Mouse (Mus musculus) CH12.LX (cell line): ENCODE results near the gene Gba2. TPM values are rescaled to one million over a fixed set of nuclear protein-coding genes. Genes with fewer than 3 reads are reported as not detected.
A peak's percentile ranks its signal among the peaks of the same experiment; 100 is the strongest.

Experiments used
- DNase-seq: peaks from one replicate; pipeline ENCODE4 v3.0.0-alpha.2; 2013; ENCODE audit errors: extremely low read depth
- H3K27ac ChIP-seq: 2 replicates; pipeline ENCODE4 v1.5.1; 2012; ENCODE audit warnings: low read depth, mild to moderate bottlenecking, control low read depth, moderate library complexity; ENCODE audit not compliant: insufficient read depth
- H3K27me3 ChIP-seq: replicated peaks from 2 replicates; pipeline ENCODE3; 2012; ENCODE audit warnings: inconsistent platforms
- H3K36me3 ChIP-seq, 2 experiments: replicated peaks in 1 of 2; 2 replicates each; pipeline versions ENCODE3 to v1.6.1; 2012; ENCODE audit warnings: inconsistent platforms in 1 of 2, low read length in 1 of 2, mild to moderate bottlenecking in 1 of 2, mixed read lengths in 1 of 2, moderate library complexity in 1 of 2; ENCODE audit not compliant: control insufficient read depth in 1 of 2, insufficient read depth in 1 of 2
- H3K4me1 ChIP-seq, 2 experiments: 2 replicates each; pipeline ENCODE4 v1.6.1; 2012; ENCODE audit warnings: inconsistent platforms in 1 of 2, moderate library complexity in 1 of 2; ENCODE audit not compliant: insufficient read depth in 2 of 2, control insufficient read depth in 1 of 2
- H3K4me2 ChIP-seq: 2 replicates; pipeline ENCODE4 v1.6.1; 2012; ENCODE audit warnings: low read depth, mild to moderate bottlenecking, control low read depth; ENCODE audit not compliant: poor library complexity, insufficient read depth, severe bottlenecking
- H3K4me3 ChIP-seq, 3 experiments: fragments of 150-350 bp in 1 of 3; sonication (generic) in 1 of 3; replicated peaks in 1 of 3; 2 replicates each; pipeline versions ENCODE3 to v1.5.1; 2011 to 2012; ENCODE audit warnings: low read depth in 2 of 3, low read length in 2 of 3, mild to moderate bottlenecking in 2 of 3, moderate library complexity in 2 of 3, control low read depth in 1 of 3, improper control_type of control experiment in 1 of 3, inconsistent platforms in 1 of 3, mixed read lengths in 1 of 3; ENCODE audit not compliant: poor library complexity in 1 of 3
- H3K79me2 ChIP-seq: replicated peaks from 2 replicates; pipeline ENCODE4 v1.6.1; 2012; ENCODE audit warnings: mild to moderate bottlenecking, moderate library complexity; ENCODE audit not compliant: control insufficient read depth, poor library complexity, insufficient read depth, severe bottlenecking; ENCODE audit errors: extremely low read depth
- H3K9ac ChIP-seq: 2 replicates; pipeline ENCODE4 v1.6.1; 2012; ENCODE audit warnings: low read depth, mild to moderate bottlenecking, control low read depth, moderate library complexity; ENCODE audit not compliant: insufficient read depth
- H3K9me3 ChIP-seq: replicated peaks from 2 replicates; pipeline ENCODE3; 2012; ENCODE audit warnings: low read length, inconsistent platforms, mixed read lengths
- BHLHE40 ChIP-seq: IDR thresholded peaks from 2 replicates; pipeline ENCODE4 v1.6.1; 2011; ENCODE audit warnings: mild to moderate bottlenecking, low read depth, low read length, improper control_type of control experiment
- CHD1 ChIP-seq: IDR thresholded peaks from 2 replicates; pipeline ENCODE4 v1.6.1; 2012; ENCODE audit warnings: low read depth, low read length, improper control_type of control experiment, inconsistent platforms
- CHD2 ChIP-seq: IDR thresholded peaks from 2 replicates; pipeline ENCODE4 v1.6.1; 2011; ENCODE audit warnings: low read length, improper control_type of control experiment
- CTCF ChIP-seq, 2 experiments: IDR thresholded peaks in 1 of 2; conservative IDR thresholded peaks in 1 of 2; 2 replicates each; pipeline ENCODE4 v1.5.1; 2011 to 2012; ENCODE audit warnings: low read depth in 2 of 2, low read length in 2 of 2, improper control_type of control experiment in 1 of 2, inconsistent platforms in 1 of 2, mild to moderate bottlenecking in 1 of 2, moderate library complexity in 1 of 2
- E2F4 ChIP-seq: IDR thresholded peaks from 2 replicates; pipeline ENCODE4 v1.6.1; 2011; ENCODE audit warnings: low read depth, low read length, improper control_type of control experiment; ENCODE audit not compliant: insufficient replicate concordance
- ELF1 ChIP-seq: IDR thresholded peaks from 2 replicates; pipeline ENCODE4 v1.6.1; 2014; ENCODE audit warnings: low read depth, mild to moderate bottlenecking, inconsistent platforms, low read length, improper control_type of control experiment
- EP300 ChIP-seq: IDR thresholded peaks from 2 replicates; pipeline ENCODE4 v1.6.1; 2011; ENCODE audit warnings: low read length, improper control_type of control experiment
- ETS1 ChIP-seq: conservative IDR thresholded peaks from 2 replicates; pipeline ENCODE4 v1.6.1; 2012; ENCODE audit warnings: low read depth, mild to moderate bottlenecking, inconsistent platforms, low read length, improper control_type of control experiment, moderate library complexity
- GABPA ChIP-seq: IDR thresholded peaks from 2 replicates; pipeline ENCODE4 v1.6.1; 2012; ENCODE audit warnings: low read depth, low read length, improper control_type of control experiment, inconsistent platforms; ENCODE audit not compliant: insufficient replicate concordance
- HCFC1 ChIP-seq: IDR thresholded peaks from 2 replicates; pipeline ENCODE4 v1.6.1; 2012; ENCODE audit warnings: low read depth, mild to moderate bottlenecking, inconsistent platforms, low read length, improper control_type of control experiment
- IRF4 ChIP-seq: IDR thresholded peaks from 2 replicates; pipeline ENCODE4 v1.6.1; 2014; ENCODE audit warnings: low read depth, mild to moderate bottlenecking, inconsistent platforms, low read length, improper control_type of control experiment
- JUND ChIP-seq: conservative IDR thresholded peaks from 2 replicates; pipeline ENCODE4 v1.6.1; 2011; ENCODE audit warnings: low read depth, low read length, improper control_type of control experiment
- KAT2A ChIP-seq: IDR thresholded peaks from 2 replicates; pipeline ENCODE4 v1.6.1; 2012; ENCODE audit warnings: low read length, improper control_type of control experiment, inconsistent platforms; ENCODE audit not compliant: insufficient replicate concordance
- MAX ChIP-seq: IDR thresholded peaks from 2 replicates; pipeline ENCODE4 v1.6.1; 2011; ENCODE audit warnings: low read length, improper control_type of control experiment
- MEF2A ChIP-seq: IDR thresholded peaks from 2 replicates; pipeline ENCODE4 v1.6.1; 2014; ENCODE audit warnings: low read depth, mild to moderate bottlenecking, inconsistent platforms, low read length, improper control_type of control experiment, borderline replicate concordance
- MXI1 ChIP-seq: IDR thresholded peaks from 2 replicates; pipeline ENCODE4 v1.6.1; 2011; ENCODE audit warnings: mild to moderate bottlenecking, low read depth, low read length, improper control_type of control experiment
- MYC ChIP-seq: IDR thresholded peaks from 2 replicates; pipeline ENCODE4 v1.6.1; 2011; ENCODE audit warnings: low read depth, mild to moderate bottlenecking, improper control_type of control experiment, low read length
- NRF1 ChIP-seq: IDR thresholded peaks from 2 replicates; pipeline ENCODE4 v1.6.1; 2014; ENCODE audit warnings: low read depth, mild to moderate bottlenecking, inconsistent platforms, low read length, improper control_type of control experiment, moderate library complexity
- PAX5 ChIP-seq: IDR thresholded peaks from 2 replicates; pipeline ENCODE4 v1.6.1; 2012; ENCODE audit warnings: low read length, inconsistent platforms, mixed read lengths
- POLR2A ChIP-seq: IDR thresholded peaks from 2 replicates; pipeline ENCODE4 v1.6.1; 2011; ENCODE audit warnings: low read depth, mild to moderate bottlenecking, improper control_type of control experiment, low read length
- POLR2AphosphoS2 ChIP-seq: IDR thresholded peaks from 2 replicates; pipeline ENCODE4 v1.6.1; 2011; ENCODE audit warnings: low read depth, low read length, improper control_type of control experiment
- RAD21 ChIP-seq: IDR thresholded peaks from 2 replicates; pipeline ENCODE4 v1.6.1; 2011; ENCODE audit warnings: low read depth, mild to moderate bottlenecking, low read length, improper control_type of control experiment, moderate library complexity
- SIN3A ChIP-seq: IDR thresholded peaks from 2 replicates; pipeline ENCODE4 v1.6.1; 2012; ENCODE audit warnings: low read length, improper control_type of control experiment, inconsistent platforms
- SMC3 ChIP-seq: IDR thresholded peaks from 2 replicates; pipeline ENCODE4 v1.6.1; 2011; ENCODE audit warnings: low read depth, low read length, improper control_type of control experiment
- TCF12 ChIP-seq: IDR thresholded peaks from 2 replicates; pipeline ENCODE4 v1.6.1; 2014; ENCODE audit warnings: low read depth, mild to moderate bottlenecking, inconsistent platforms, low read length, improper control_type of control experiment
- UBTF ChIP-seq: IDR thresholded peaks from 2 replicates; pipeline ENCODE4 v1.6.1; 2012; ENCODE audit warnings: low read depth, mild to moderate bottlenecking, inconsistent platforms, low read length, improper control_type of control experiment, moderate library complexity
- USF2 ChIP-seq: conservative IDR thresholded peaks from 2 replicates; pipeline ENCODE4 v1.6.1; 2011; ENCODE audit warnings: low read depth, low read length, improper control_type of control experiment
- dilution Hi-C: fragments of 300-500 bp; cut with MboI; formaldehyde crosslinking; loops from 2 replicates; pipeline ENCODE4 v1.14.3; 2020; ENCODE audit warnings: low sequenced_read_pairs; ENCODE audit not compliant: extremely low pct_unique_long_range_greater_than_20kb, extremely low pct_ligation_motif_present
- in situ Hi-C: fragments of 300-500 bp; cut with MboI; formaldehyde crosslinking; loops from 3 replicates; pipeline ENCODE4 v1.14.3; 2019; ENCODE audit warnings: low sequenced_read_pairs, low pct_ligation_motif_present, low pct_unique_long_range_greater_than_20kb, mixed read lengths
- polyA plus RNA-seq: library from polyadenylated mRNA; unstranded; fragments of >175 nt; gene quantifications from 2 replicates; pipeline ENCODE4 v1.2.1, GENCODE M21; 2012; ENCODE audit warnings: low read depth; ENCODE audit not compliant: insufficient read length
- total RNA-seq, 2 experiments: library from RNA; depleted of rRNA; stranded (reverse); fragments of 300-350 nt in 1 of 2; fragments of >200 nt in 1 of 2; gene quantifications; 2 replicates each; pipeline ENCODE4 v1.2.3; 2012 to 2014

The Gba2 gene
- total and polyA plus RNA-seq, 3 experiments, result 3.2 to 11.2 (median 4.1) TPM

DNA sequence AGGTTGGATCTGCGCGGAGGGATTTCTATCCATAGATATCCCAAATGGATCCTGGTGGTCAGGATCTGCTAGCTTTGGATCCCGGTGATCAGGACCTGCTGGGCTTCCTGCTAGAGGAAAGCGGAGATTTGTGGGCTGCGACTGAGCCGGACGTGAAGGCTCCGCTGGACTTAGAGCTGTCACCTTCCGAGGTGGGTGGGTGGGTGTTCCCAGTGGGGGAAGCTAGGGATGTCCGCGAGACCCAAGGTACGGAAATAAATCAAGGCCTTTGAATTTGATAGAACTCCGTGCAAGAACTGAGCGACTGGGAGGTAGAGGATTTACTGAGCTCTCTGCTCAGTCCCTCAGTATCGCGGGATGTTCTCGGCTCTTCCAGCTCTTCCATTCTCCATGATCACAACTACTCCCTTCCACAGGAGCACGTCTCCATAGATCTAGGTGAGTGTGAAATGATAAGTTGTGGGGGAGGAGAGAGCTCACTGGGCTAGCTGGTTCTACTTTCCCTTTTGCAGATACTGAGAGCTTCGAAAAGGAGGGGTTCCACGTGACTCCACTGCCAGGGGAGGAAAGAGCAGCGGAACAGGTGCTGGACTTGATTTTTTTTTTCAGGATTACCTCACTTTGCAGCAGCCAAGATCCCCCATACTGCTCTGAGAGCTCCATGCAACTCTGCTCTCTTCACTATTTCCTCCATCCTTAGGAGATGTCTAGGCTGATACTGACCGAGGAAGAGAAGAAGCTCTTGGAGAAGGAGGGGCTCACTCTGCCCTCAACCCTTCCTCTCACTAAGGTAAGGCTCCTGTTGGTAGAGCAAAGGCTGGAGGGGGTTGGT, 15.7 kb downstream of the Gba2 start:
- H3K79me2 ChIP-seq, result peaks cover 36% of the 10 kb centered on the region
- DNase-seq, result no peak
- TF ChIP-seq BHLHE40 (peak; percentile 40; the same call in 1 of the 2 replicates), ELF1 (no peak), MAX (peak; percentile 40; the same call in 1 of the 2 replicates), E2F4 (no peak), MYC (no peak), MXI1 (0 out of 2 replicates have a peak, but pooled peaks have one; percentile 18)
- no peaks in the 10 kb centered on the region for H3K9me3 ChIP-seq
- H3K4me1 ChIP-seq, result peaks cover 12 to 39% of the 10 kb centered on the region in 2 experiments
- dilution Hi-C loops (no loop called here), in situ Hi-C loops (loop anchor here (25.0 kb wide), 1 partner anchor 551 kb away; the partner anchor contains the start of genes Fancg and Vcp)
- peak overlapping the region; percentile 94 for H3K9ac ChIP-seq
- H3K4me3 ChIP-seq, result peak overlapping the region; percentile 85 to 90 (median 89)
- H3K36me3 ChIP-seq, result peaks cover 29 to 47% of the 10 kb centered on the region in 2 experiments
- H3K27ac ChIP-seq, result peak overlapping the region; percentile 86
- H3K4me2 ChIP-seq, result peak overlapping the region; percentile 81
- no peaks in the 10 kb centered on the region for H3K27me3 ChIP-seq

DNA sequence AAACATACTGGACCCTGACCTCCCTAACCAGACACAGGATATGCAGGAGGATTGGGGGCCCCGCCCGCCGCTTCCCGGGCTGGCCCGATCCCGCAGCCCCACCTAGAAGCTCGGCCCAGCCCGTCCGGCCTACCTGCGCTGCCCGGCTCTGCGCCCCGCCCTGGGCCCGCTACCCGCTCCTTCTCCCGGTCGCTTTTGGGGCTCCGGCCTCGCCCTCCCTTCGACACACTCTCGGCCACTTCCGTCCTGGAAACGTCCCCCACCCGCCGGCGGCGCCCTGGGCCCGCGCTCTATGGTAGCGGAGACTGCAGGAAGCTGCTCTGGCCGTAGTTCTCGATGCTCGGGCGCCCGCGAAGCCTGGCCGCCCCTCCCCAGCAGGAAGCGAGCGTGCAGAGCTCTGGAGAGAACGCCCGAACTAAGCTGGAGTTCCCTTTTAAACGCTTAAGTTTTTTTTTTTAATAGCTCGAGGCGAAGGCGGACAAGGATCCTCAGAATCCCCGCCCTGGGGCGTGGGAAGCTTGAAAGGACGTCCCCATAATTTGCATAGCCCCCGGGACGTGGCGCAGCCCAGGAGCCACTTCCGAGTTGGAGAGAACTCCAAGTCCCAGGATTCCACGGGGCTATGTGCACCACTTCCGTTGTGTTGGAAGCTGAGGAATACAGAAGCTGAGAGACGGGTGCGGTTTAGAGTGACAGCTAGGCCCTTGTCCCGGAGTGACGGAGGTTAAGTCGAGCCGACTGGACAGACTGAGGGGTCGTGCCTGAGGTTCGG, 16.5 kb downstream of the Gba2 start, which contains the start of the genes Creb3 and Tln1:
Gene Creb3, plus strand, starts transcription at position 336 of the 772 bp plus-strand sequence.
Gene Tln1, minus strand, starts transcription at position 695 of the 772 bp plus-strand sequence.
- in situ Hi-C loops, result loop anchor here (25.0 kb wide), 1 partner anchor 550 kb away; the partner anchor contains the start of genes Fancg and Vcp
- dilution Hi-C loops, result no loop called here
- peaks cover 20 to 47% of the 10 kb centered on the region in 2 experiments for H3K4me1 ChIP-seq
- TF ChIP-seq USF2, result no peak
- peak; percentile 91 for TF ChIP-seq HCFC1
- TF ChIP-seq MEF2A, result peak; percentile 65; the same call in 1 of the 2 replicates
- TF ChIP-seq ELF1, result peak; percentile 95
- peak; percentile 94 for TF ChIP-seq SIN3A
- 0 out of 2 replicates have a peak, but pooled peaks have one; percentile 47 for TF ChIP-seq CHD1
- no peak for TF ChIP-seq RAD21
- no peak; the same call in 1 of the 2 replicates for TF ChIP-seq IRF4
- peak; percentile 88 for TF ChIP-seq UBTF
- no peak for TF ChIP-seq PAX5
- peak; percentile 69 for TF ChIP-seq TCF12
- peak; percentile 72; the same call in 1 of the 2 replicates for TF ChIP-seq CHD2
- peak; percentile 75 for TF ChIP-seq POLR2A
- peak; percentile 68 for TF ChIP-seq MYC
- peak; percentile 32; the same call in 1 of the 2 replicates for TF ChIP-seq NRF1
- TF ChIP-seq ETS1, result peak; percentile 37; the same call in 1 of the 2 replicates
- no peak for TF ChIP-seq JUND
- TF ChIP-seq GABPA, result peak; percentile 66
- peak; percentile 79; the same call in 1 of the 2 replicates for TF ChIP-seq E2F4
- TF ChIP-seq EP300, result no peak
- TF ChIP-seq KAT2A, result peak; percentile 93; the same call in 1 of the 2 replicates
- peak; percentile 45; the same call in 1 of the 2 replicates for TF ChIP-seq POLR2AphosphoS2
- TF ChIP-seq SMC3, result no peak; the same call in 1 of the 2 replicates
- TF ChIP-seq CTCF (conservative IDR thresholded peaks at IDR 0.05 in 1 of 2, IDR thresholded peaks at IDR 0.05 in 1 of 2; ENCODE audit: low read depth in 2 of 2, low read length in 2 of 2), result peak in 1 of 2 experiments; percentile 52; a peak in 2 of 4 replicates
- TF ChIP-seq MAX, result peak; percentile 36; the same call in 1 of the 2 replicates

More for the DNA sequence above, 16.5 kb downstream of the Gba2 start, which contains the start of the genes Creb3 and Tln1:
- DNase-seq, result peak; percentile 96
- peak within 1 kb of the TSS; percentile 92 for H3K4me2 ChIP-seq
- peaks cover 24 to 46% of the 10 kb centered on the region in 2 experiments for H3K36me3 ChIP-seq
- H3K4me3 ChIP-seq, result peak within 1 kb of the TSS; percentile 85 to 90 (median 89)
- H3K27me3 ChIP-seq, result no peaks in the 10 kb centered on the region
- peak within 1 kb of the TSS; percentile 86 for H3K27ac ChIP-seq
- H3K9me3 ChIP-seq, result no peaks in the 10 kb centered on the region
- H3K9ac ChIP-seq, result peak within 1 kb of the TSS; percentile 94
- H3K79me2 ChIP-seq, result peaks cover 44% of the 10 kb centered on the region
